Mouse (Mus musculus) left cerebral cortex, postnatal 4 days (tissue): Measurements from ENCODE around the gene Zfp956. TPM values are rescaled to one million over a fixed set of nuclear protein-coding genes. Genes with fewer than 3 reads are reported as not detected.

Experiments
- DNase-seq: peaks from one replicate; pipeline ENCODE4 v3.0.0-alpha.2; 2022
- intact Hi-C: fragments of 180-260 bp; cut with DNase I; formaldehyde crosslinking; loops from one replicate; pipeline ENCODE4 v1.15.1; 2025
- total RNA-seq, 2 experiments: library from RNA; stranded (reverse); gene quantifications; 2 replicates each; pipeline ENCODE4 v1.2.3; 2021

Gene Zfp956
- 10 to 100 TPM; 23.2 to 28.7 TPM for total RNA-seq

- DNase-seq, result peak; percentile 95
- intact Hi-C loops, result no loop called here
Observed at GRCm38 (mm10) chr6:47953191-47953726, at the start of gene Zfp956. TSS of gene Zfp956 (plus strand) at chr6:47953390.

- DNase-seq, result peak; percentile 47
- intact Hi-C loops, result no loop called here
Observed at GRCm38 (mm10) chr6:47903587-47903986, 49.6 kb upstream of the Zfp956 start.

GRCm38 (mm10) chr6:47904361-47904760, 48.8 kb upstream of the Zfp956 start:
- intact Hi-C loops, result no loop called here

DNA sequence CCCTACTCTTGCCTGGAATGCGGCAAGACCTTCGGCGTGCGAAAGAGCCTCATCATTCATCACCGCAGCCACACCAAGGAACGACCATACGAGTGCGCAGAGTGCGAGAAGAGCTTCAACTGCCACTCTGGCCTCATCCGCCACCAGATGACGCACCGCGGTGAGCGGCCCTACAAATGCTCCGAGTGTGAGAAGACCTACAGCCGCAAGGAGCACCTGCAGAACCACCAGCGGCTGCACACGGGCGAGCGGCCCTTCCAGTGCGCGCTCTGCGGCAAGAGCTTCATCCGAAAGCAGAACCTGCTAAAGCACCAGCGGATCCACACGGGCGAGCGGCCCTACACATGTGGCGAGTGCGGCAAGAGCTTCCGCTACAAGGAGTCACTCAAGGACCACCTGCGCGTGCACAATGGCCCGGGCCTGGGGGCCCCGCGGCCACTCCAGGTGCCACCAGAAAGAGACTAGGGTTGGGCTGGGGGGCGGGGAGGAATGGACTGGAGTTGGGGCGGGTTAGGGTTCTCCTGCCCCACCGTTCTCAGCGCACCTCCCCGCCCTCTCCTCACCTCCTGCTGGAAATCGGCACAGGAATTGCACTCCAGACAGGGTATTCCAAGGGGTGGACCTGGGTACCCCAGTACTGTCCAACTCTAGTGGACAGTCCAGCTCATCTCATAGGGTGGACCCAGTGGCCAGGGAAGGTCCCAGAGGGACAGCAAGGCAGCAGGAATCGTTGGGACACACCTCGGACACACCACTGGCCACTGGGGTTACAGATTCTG, 48.1 kb upstream of the Zfp956 start:
- no peak for DNase-seq
- intact Hi-C loops, result no loop called here

More at GRCm38 (mm10) chr6:47904361-47904760, 48.8 kb upstream of the Zfp956 start:
- DNase-seq, result no peak

DNA sequence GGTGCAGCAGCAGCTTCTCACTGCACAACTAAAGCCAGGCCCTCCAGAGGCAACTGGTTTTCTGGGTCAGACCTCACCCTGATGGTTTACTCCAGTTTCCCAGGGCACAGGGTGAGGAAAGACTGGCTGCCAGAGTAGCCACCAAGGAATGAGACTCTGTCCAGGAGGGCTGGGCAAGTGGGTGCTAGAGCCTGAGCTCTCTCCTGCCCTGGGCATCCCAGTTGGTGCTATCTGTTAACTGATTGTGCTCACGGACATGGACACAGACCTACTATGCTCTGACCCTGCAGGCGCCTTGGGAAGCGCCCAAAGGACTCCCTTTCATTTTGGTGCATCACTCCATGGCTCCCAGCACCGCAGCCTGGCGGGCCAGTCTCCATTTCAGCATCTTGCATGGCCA, 46.9 kb upstream of the Zfp956 start:
- DNase-seq, result no peak
- intact Hi-C loops, result no loop called here

DNA sequence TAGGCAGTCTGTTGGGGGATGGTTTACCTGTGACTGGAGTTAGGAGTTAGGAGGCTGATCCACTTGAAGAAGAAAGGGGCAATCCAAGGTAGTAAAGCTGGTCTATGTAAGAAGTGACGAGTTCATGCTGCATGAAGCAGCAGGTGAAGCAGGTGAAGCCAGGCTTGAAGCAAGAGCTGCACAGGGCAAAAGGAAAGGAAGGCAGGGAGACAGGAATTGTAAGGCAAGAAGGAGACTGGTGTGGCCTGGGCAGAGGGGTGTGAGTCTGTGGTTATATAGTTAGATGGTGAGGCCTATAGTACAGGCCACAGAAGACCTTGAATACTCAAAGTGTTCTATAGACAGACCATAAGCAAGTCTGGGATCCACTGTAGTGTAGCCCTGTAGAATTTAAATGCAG, 44.2 kb upstream of the Zfp956 start:
- no peak for DNase-seq
- intact Hi-C loops, result no loop called here

DNA sequence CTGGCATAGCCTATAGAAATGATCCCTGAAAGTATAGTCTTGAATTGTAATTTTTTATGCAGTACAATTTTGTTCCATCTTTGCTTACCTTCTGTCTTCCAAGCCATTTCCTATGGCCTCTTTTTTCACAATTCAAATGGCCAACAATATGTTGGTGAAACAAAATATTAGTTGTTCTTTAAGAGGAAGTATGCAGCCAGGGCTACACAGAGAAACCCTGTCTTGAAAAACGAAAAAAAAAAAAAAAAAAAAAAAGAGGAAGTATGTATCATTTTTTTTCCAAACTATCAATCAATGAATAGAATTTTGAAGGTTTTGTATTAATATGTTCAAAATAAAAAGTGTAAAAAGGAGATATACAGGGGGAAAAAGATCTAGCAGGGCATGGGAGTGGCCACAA, 41.5 kb upstream of the Zfp956 start:
- no peak for DNase-seq
- intact Hi-C loops, result no loop called here

GRCm38 (mm10) chr6:47912991-47913390, 40.2 kb upstream of the Zfp956 start:
- no peak for DNase-seq
- intact Hi-C loops, result no loop called here

DNA sequence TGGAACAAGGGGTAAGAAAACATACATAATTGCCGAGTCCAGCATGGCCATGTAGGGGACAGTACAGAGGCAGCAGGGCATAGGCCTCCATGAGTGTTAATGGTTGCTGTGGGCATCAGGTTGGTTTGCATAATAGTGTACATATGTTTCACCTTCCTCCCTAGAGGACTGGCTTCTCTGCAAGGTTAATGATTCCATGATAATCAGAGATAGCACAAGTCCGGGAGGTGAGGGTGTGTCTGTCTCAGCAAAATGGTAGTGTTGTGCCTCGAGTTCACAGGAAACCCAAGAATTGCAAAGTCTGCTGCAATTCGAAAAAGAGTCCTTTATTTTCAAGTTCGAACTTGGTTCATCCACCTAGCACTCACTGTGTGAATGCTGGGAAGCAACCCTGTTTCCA, 36.1 kb upstream of the Zfp956 start:
- DNase-seq, result no peak
- intact Hi-C loops, result no loop called here

DNA sequence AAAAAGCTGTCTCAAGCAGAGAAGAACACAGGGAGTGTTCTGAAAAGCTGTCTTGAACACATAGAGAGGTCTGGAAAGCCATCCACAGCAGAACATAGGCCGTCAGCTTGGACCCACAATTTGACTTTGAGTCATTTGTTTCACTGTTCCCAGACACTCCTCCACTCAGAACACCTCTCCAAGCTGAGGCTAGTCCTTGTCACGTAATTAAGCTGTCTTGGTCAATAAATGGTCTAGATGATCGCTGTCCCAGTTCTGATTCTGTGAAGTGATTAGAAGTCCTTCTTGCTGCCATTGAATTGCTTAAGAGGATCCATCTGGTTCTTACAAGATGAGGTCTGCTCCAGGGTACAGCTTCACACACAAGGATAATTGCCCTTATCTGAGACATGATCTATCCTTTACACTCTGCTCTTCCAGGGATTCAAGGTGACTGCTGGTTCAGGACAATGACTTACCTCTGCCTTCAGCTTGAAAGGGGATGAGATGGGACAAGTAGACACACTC, 34.4 kb upstream of the Zfp956 start:
- intact Hi-C loops, result no loop called here
- DNase-seq, result no peak

DNA sequence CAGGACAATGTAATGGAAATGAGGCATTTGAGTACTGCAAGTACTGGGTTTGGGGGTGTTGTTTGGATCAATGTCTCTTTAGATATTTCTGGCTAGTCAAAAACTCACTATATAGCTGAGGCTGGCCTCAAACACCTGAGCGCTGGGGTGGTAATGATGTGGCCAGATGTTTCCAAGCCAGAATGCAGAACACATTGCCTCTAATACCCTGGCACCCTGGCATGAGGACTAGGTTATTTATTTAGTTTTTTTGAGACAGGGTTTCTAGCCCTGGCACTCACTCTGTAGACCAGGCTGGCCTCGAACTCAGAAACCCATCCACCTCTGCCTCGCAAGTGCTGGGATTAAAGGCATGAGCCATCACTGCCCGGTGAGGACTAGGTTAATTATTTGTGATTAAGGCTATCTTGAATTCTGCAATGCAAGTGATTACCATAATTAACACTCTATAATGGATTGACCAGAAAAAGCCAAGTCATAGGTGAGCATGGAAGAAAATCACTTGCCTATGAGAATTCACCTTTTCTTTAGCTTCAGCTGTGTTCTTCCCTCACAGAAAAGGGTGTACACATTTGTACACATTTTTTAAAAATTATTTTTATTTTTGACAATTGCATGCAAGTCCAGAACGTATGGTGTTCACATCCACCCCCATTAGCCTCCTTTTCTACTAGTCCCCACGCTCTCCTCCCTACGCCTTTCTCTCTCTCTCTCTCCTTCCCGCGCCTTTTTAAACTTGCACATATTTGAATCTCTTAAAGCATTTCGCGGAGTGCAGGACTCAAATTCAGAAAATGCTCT, 33.3 kb upstream of the Zfp956 start:
- DNase-seq, result no peak
- intact Hi-C loops, result no loop called here

GRCm38 (mm10) chr6:47920447-47921340, 32.5 kb upstream of the Zfp956 start, which contains the start of gene Zfp212:
TSS of gene Zfp212 (plus strand) at chr6:47920476.
- intact Hi-C loops, result no loop called here

DNA sequence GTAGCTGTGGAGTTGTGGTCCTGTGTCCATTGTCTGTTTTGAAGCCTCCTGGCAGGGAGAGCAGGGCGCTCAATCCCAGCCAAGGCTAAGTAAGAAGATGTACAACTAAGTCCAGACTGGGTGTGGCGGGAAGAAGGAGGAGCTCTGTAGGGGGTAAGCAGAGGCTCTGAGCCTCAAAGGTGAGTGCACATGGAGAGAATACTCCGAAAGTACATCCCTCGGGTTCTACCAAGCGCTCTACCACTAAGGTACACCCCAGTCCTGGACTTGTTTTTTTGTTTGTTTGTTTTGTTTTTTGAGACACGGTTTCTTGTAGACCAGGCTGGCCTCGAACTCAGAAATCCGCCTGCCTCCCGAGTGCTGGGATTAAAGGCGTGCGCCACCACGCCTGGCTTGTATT, 10.7 kb upstream of the Zfp956 start:
- intact Hi-C loops, result no loop called here
- DNase-seq, result no peak

More at GRCm38 (mm10) chr6:47920447-47921340, 32.5 kb upstream of the Zfp956 start, which contains the start of gene Zfp212:
- DNase-seq, result peak; percentile 90

DNA sequence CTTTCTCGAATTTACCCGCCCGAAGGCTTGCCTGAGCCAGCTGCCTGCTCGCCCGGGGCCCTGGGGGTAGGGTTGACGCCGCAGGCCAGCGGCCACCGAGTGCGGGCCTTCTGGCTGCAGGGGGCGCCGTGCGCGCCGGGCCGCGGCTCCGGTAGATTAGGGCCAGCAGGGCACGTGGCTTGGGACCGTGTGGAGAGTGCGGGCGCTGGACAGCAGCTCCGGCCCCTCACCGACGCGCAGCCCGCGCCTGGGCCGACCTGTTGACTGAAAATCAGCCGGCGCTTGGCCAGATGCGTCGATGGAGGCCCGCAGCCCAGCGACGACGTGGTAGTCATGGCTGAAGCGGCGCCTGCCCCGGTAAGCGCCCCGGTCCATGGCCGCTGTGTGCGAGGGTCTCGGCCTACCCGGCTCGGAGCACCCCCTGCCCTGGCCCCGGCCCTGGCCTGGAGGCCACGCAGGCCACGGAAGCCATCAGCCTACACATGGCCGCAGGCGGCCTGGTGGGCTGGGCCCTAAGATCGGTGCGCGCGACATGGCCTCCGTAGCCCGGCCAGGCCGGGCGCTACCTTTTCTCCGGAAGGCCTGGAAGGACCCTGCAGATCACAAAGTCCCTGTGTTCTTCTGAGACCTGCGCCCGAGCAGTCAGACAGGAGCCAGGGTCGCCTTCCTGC, 10.0 kb upstream of the Zfp956 start:
- intact Hi-C loops, result no loop called here

DNA sequence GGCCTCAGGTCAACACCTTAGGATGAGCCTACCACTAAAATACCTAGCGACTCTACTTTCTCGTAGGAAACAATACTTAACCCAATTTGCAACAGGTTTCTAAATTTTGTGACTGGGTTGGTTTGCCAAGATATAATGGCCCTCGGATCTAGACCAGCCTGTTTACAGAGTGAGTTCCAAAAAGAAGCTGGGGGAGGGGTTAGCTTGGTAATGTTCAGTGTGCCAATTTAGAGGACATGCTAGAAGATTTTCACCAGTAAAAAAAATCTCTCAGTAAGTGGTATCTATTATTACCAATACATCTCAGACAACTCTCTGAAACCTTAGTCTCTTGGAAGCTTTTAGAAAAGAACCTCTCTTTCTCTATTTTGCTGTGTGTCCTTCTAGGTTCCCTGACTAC, 9.5 kb upstream of the Zfp956 start:
- no peak for DNase-seq
- intact Hi-C loops, result no loop called here

More for the DNA sequence above, 10.0 kb upstream of the Zfp956 start:
- DNase-seq, result peak; percentile 58

DNA sequence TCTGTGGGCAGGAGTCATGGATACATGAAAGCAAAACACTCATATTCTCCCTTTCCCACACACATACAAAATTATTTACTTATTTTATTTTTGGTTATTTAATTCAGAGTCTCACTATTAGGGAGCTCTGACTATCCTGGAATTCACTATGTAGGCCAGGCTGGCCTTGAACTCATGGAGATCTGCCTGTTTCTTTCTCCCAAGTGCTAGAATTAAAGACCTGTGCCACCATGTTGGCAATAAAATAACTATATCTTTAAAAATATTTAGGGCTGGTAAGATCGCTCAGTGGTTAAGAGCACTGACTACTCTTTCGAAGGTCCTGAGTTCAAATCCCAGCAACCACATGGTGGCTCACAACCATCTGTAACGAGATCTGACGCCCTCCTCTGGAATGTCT, 5.8 kb upstream of the Zfp956 start:
- intact Hi-C loops, result no loop called here
- no peak for DNase-seq

DNA sequence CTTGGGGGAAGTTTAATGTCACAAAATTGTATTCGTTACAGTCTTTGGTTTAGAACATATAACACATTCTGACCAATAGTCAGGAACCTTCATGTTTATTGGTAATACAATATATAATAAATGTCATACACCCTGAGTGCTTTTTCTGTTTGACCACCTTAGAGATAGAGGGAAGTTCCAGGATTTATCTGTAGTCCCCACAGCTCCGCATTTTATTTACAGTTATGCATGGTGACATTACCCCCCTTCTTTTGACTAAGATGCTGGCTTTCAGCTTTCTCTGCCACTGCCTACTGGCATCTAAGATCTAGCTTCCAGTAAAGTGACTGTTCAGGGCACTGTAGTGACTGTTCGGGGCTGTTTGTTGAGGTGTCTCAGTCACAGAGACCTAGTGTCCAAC, 1.2 kb downstream of the Zfp956 start:
- DNase-seq, result no peak
- intact Hi-C loops, result no loop called here

GRCm38 (mm10) chr6:47957816-47958215, 4.6 kb downstream of the Zfp956 start:
- no peak for DNase-seq
- intact Hi-C loops, result no loop called here

DNA sequence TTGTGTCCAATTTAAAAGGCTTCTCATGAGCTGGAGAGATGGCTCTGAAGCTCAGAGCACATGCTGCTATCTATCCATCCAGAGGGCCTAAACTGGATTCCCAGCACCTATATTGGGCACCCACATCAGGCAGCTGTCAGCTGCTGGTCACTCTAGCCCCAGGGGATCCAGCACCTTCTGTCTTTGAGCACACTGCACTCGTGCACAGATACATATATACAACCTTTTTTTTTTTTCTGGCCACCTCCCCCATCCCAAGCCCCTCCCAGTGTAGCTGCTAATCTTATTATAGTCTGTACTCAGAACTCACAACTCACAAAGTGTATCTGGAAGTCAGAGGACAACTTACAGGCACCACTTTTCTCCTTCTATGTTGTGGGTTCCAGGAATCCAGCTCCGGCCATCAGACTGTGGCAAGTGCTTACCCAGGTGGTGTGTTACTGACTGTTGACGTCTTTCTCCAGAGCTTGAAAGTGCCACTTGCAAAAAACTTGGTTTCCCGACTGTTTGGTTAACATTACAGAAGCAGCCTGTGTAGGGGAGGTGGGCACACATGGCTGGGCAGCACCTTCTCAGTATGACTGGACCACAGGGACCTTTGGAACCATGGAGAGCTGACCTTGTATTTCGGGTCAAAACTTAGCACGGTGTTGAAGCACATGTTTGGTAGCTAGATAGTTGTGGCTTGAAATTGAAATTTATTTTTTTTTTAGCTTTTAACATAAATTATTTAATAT, 7.7 kb downstream of the Zfp956 start:
- intact Hi-C loops, result no loop called here
- DNase-seq, result no peak
